Mouse (Mus musculus) ovary, postnatal 36 days (tissue): Measurements from ENCODE around the gene Col6a4.
A peak's percentile ranks its signal among the peaks of the same experiment; 100 is the strongest.

Experiments
- DNase-seq: peaks from one replicate; pipeline ENCODE4 v3.0.0; 2022; ENCODE audit warnings: low spot score, mixed read lengths

Col6a4 gene

DNA sequence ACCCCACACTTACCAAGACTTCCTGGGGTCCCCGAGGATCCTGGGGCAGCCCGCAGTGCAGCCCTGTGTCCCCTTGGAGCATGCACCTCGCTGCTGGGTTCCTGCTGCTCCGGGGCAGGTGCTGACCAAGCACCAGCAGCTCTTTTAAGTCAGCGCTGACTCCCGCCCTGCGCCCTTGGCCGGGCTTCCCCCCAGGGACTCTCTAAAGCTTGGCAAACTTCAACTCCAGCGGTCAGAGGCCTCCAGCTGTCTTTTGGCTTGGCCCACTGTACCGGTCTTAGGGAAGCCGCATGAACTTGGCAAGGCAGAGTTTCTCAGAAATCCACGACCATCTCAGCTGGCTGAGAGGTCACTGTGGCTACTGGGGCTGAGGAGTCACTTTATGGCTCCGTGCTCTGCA lies 136.1 kb downstream of the Col6a4 start, which contains the start of gene Col6a5:
Gene Col6a5 (minus strand): TSS at position 111 of the 400 bp plus-strand sequence.
- peak; percentile 56 for DNase-seq

- no peak for DNase-seq
These were observed 137.5 kb downstream of the Col6a4 start for GRCm38 (mm10) chr9:105959116-105959515.

- no peak for DNase-seq
These were observed 146.8 kb downstream of the Col6a4 start for GRCm38 (mm10) chr9:105949755-105950154.

DNA sequence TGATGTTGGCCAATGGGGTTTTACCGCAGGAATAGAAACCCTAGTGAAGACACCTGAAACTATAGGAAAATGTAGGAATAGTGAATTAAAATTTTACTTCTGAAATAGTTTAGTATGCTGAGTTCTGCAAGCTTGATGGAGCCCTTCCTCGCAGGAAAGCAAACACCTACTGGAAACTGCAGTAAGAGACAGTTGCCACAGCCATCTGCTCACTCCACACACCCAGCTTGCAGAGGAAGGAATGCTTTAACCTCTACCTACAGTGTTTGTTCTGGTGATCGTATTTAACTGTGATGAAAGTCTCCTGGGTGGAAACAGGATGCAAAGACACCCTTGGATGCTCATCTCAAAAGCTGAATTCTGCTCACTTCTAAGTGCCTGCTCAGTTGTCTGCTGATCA lies 149.0 kb downstream of the Col6a4 start:
- no peak for DNase-seq
